Mouse (Mus musculus) hindbrain, embryonic 12.5 days (tissue): ENCODE measurements at regions not wholly inside any gene's neighbourhood (a gene's known extent, or its start where the extent isn't known, plus 50 kb on each side); places are given as distances from the start of the nearest gene placed in this dataset.

Source experiments
- ATAC-seq: fragments of 200-750 bp; cut with Nextera tagmentation; 2 replicates; pipeline ENCODE4 v1.8.0; 2017; ENCODE audit warnings: moderate TSS enrichment; ENCODE audit not compliant: low FRiP score
- H3K27ac ChIP-seq: fragments of 300-500 bp; sonication (generic); 2 replicates; pipeline ENCODE4 v1.5.1; 2016; ENCODE audit warnings: mild to moderate bottlenecking
- H3K27me3 ChIP-seq: fragments of 300-500 bp; sonication (generic); 2 replicates; pipeline ENCODE4 v1.6.1; 2016; ENCODE audit warnings: mild to moderate bottlenecking
- H3K36me3 ChIP-seq: fragments of 300-500 bp; sonication (generic); 2 replicates; pipeline ENCODE4 v1.6.1; 2016; ENCODE audit warnings: mild to moderate bottlenecking
- H3K4me1 ChIP-seq: fragments of 300-500 bp; sonication (generic); 2 replicates; pipeline ENCODE4 v1.6.1; 2016
- H3K4me2 ChIP-seq: fragments of 300-500 bp; sonication (generic); replicated peaks from 2 replicates; pipeline ENCODE4 v1.6.1; 2016; ENCODE audit warnings: mild to moderate bottlenecking
- H3K4me3 ChIP-seq: fragments of 300-500 bp; sonication (generic); 2 replicates; pipeline ENCODE4 v1.5.1; 2016; ENCODE audit warnings: mild to moderate bottlenecking
- H3K9ac ChIP-seq: fragments of 300-500 bp; sonication (generic); 2 replicates; pipeline ENCODE4 v1.6.1; 2016; ENCODE audit warnings: mild to moderate bottlenecking, moderate library complexity
- H3K9me3 ChIP-seq: fragments of 300-500 bp; sonication (generic); replicated peaks from 2 replicates; pipeline ENCODE4 v1.6.1; 2016; ENCODE audit warnings: mild to moderate bottlenecking
- WGBS: fragments of 180-500 bp; shearing (Covaris S2); methylation state at CpG from one replicate; pipeline ENCODE4 v1.1.7; 2016; 5-methylcytosine and 5-hydroxymethylcytosine counted together

GRCm38 (mm10) chr1:169283440-169283839, 247.8 kb downstream of the Nuf2 start:
- Histone ChIP-seq H3K36me3 (no peaks in the 10 kb centered on the region), H3K9ac (no peak overlapping the region), H3K27me3 (no peaks in the 10 kb centered on the region), H3K27ac (no peak overlapping the region), H3K4me2 (no peak overlapping the region), H3K4me3 (no peak overlapping the region), H3K9me3 (no peaks in the 10 kb centered on the region), H3K4me1 (no peaks in the 10 kb centered on the region)
- 90% methylated on average over 5 of the region's 5 CpGs for WGBS
- no peak for ATAC-seq

GRCm38 (mm10) chr1:169270750-169271149, 260.5 kb downstream of the Nuf2 start:
- H3K4me3 ChIP-seq: no peak overlapping the region
- H3K9ac ChIP-seq: no peak overlapping the region
- H3K4me2 ChIP-seq: no peak overlapping the region
- no peak overlapping the region for H3K27ac ChIP-seq
- no peaks in the 10 kb centered on the region for H3K9me3 ChIP-seq
- no peaks in the 10 kb centered on the region for H3K4me1 ChIP-seq
- WGBS: 70% methylated on average over 4 of the region's 4 CpGs
- no peak for ATAC-seq
- H3K27me3 ChIP-seq: no peaks in the 10 kb centered on the region
- H3K36me3 ChIP-seq: no peaks in the 10 kb centered on the region

- H3K36me3 ChIP-seq: no peaks in the 10 kb centered on the region
- no peak overlapping the region for H3K4me2 ChIP-seq
- H3K4me3 ChIP-seq: no peak overlapping the region
- H3K27me3 ChIP-seq: no peaks in the 10 kb centered on the region
- H3K9ac ChIP-seq: no peak overlapping the region
- H3K27ac ChIP-seq: no peak overlapping the region
- WGBS: 80% methylated on average over 5 of the region's 5 CpGs
- H3K4me1 ChIP-seq: no peaks in the 10 kb centered on the region
- no peak for ATAC-seq
- no peaks in the 10 kb centered on the region for H3K9me3 ChIP-seq
Measured at GRCm38 (mm10) chr1:169263984-169264660, 267.1 kb downstream of the Nuf2 start.

- WGBS: 39% methylated on average over 7 of the region's 7 CpGs
- H3K4me2 ChIP-seq: no peak overlapping the region
Measured at GRCm38 (mm10) chr1:169254250-169254937, 276.9 kb downstream of the Nuf2 start.

GRCm38 (mm10) chr1:169252189-169252588, 279.1 kb downstream of the Nuf2 start:
- peaks cover 8% of the 10 kb centered on the region for H3K4me1 ChIP-seq
- no peak overlapping the region for H3K27ac ChIP-seq
- WGBS: 90% methylated on average over 2 of the region's 2 CpGs
- no peak overlapping the region for H3K9ac ChIP-seq
- H3K4me2 ChIP-seq: no peak overlapping the region
- H3K27me3 ChIP-seq: no peaks in the 10 kb centered on the region
- no peaks in the 10 kb centered on the region for H3K9me3 ChIP-seq
- H3K36me3 ChIP-seq: no peaks in the 10 kb centered on the region
- no peak overlapping the region for H3K4me3 ChIP-seq
- ATAC-seq: no peak

More at GRCm38 (mm10) chr1:169254250-169254937, 276.9 kb downstream of the Nuf2 start:
- no peaks in the 10 kb centered on the region for H3K9me3 ChIP-seq
- ATAC-seq: no peak
- H3K27me3 ChIP-seq: no peaks in the 10 kb centered on the region
- no peak overlapping the region for H3K27ac ChIP-seq
- peaks cover 8% of the 10 kb centered on the region for H3K4me1 ChIP-seq
- no peak overlapping the region for H3K9ac ChIP-seq
- H3K36me3 ChIP-seq: no peaks in the 10 kb centered on the region
- H3K4me3 ChIP-seq: no peak overlapping the region

- no peak overlapping the region for H3K27ac ChIP-seq
- ATAC-seq: no peak
- H3K9me3 ChIP-seq: no peaks in the 10 kb centered on the region
- no peak overlapping the region for H3K4me3 ChIP-seq
- H3K27me3 ChIP-seq: no peaks in the 10 kb centered on the region
- no peaks in the 10 kb centered on the region; the same call in 1 of the 2 replicates for H3K4me1 ChIP-seq
- H3K4me2 ChIP-seq: no peak overlapping the region
- no peak overlapping the region for H3K9ac ChIP-seq
- H3K36me3 ChIP-seq: no peaks in the 10 kb centered on the region
- WGBS: 87% methylated on average over 7 of the region's 7 CpGs
Measured at GRCm38 (mm10) chr1:169249021-169249420, 282.2 kb downstream of the Nuf2 start.

- Histone ChIP-seq H3K36me3 (no peaks in the 10 kb centered on the region), H3K27ac (no peak overlapping the region), H3K4me3 (no peak overlapping the region), H3K27me3 (no peaks in the 10 kb centered on the region), H3K4me1 (peaks cover 7% of the 10 kb centered on the region; the same call in 1 of the 2 replicates), H3K9ac (no peak overlapping the region), H3K4me2 (no peak overlapping the region), H3K9me3 (no peaks in the 10 kb centered on the region)
- ATAC-seq: no peak
- WGBS: 60% methylated on average over 2 of the region's 2 CpGs
Measured at GRCm38 (mm10) chr1:169240377-169240776, 290.9 kb downstream of the Nuf2 start.

GRCm38 (mm10) chr1:169238671-169239090, 292.6 kb downstream of the Nuf2 start:
- no peak overlapping the region for H3K27ac ChIP-seq
- H3K36me3 ChIP-seq: no peaks in the 10 kb centered on the region
- no peak for ATAC-seq
- peak overlapping the region; percentile 15; the same call in 1 of the 2 replicates for H3K4me2 ChIP-seq
- H3K9me3 ChIP-seq: no peaks in the 10 kb centered on the region
- peaks cover 10% of the 10 kb centered on the region; the same call in 1 of the 2 replicates for H3K4me1 ChIP-seq
- no peak overlapping the region for H3K9ac ChIP-seq
- WGBS: 36% methylated on average over 16 of the region's 16 CpGs
- H3K4me3 ChIP-seq: no peak overlapping the region
- H3K27me3 ChIP-seq: no peaks in the 10 kb centered on the region

GRCm38 (mm10) chr1:169235276-169235681, 296.0 kb downstream of the Nuf2 start:
- no peaks in the 10 kb centered on the region for H3K27me3 ChIP-seq
- no peak overlapping the region for H3K9ac ChIP-seq
- H3K36me3 ChIP-seq: no peaks in the 10 kb centered on the region
- H3K9me3 ChIP-seq: no peaks in the 10 kb centered on the region
- ATAC-seq: 0 out of 2 replicates have a peak, but pooled peaks have one; percentile 43
- H3K4me3 ChIP-seq: no peak overlapping the region
- no peak overlapping the region for H3K4me2 ChIP-seq
- WGBS: 15% methylated on average over 2 of the region's 2 CpGs
- peaks cover 10% of the 10 kb centered on the region; the same call in 1 of the 2 replicates for H3K4me1 ChIP-seq
- no peak overlapping the region for H3K27ac ChIP-seq

- ATAC-seq: no peak
- H3K36me3 ChIP-seq: no peaks in the 10 kb centered on the region
- H3K9me3 ChIP-seq: no peaks in the 10 kb centered on the region
- H3K4me3 ChIP-seq: no peak overlapping the region
- peaks cover 4% of the 10 kb centered on the region; the same call in 1 of the 2 replicates for H3K4me1 ChIP-seq
- WGBS: 68% methylated on average over 3 of the region's 3 CpGs
- no peak overlapping the region for H3K9ac ChIP-seq
- H3K27ac ChIP-seq: no peak overlapping the region
- no peak overlapping the region for H3K4me2 ChIP-seq
- H3K27me3 ChIP-seq: no peaks in the 10 kb centered on the region
Measured at GRCm38 (mm10) chr1:169233368-169233767, 297.9 kb downstream of the Nuf2 start.

- Histone ChIP-seq H3K27ac (no peak overlapping the region), H3K9me3 (no peaks in the 10 kb centered on the region), H3K4me3 (no peak overlapping the region), H3K27me3 (no peaks in the 10 kb centered on the region), H3K9ac (no peak overlapping the region), H3K4me2 (no peak overlapping the region), H3K4me1 (peaks cover under 1% of the 10 kb centered on the region; the same call in 1 of the 2 replicates), H3K36me3 (no peaks in the 10 kb centered on the region)
- no peak for ATAC-seq
- WGBS: 67% methylated on average over 4 of the region's 4 CpGs
Measured at GRCm38 (mm10) chr1:169230097-169230496, 301.2 kb downstream of the Nuf2 start.

- no peak for ATAC-seq
- WGBS: 89% methylated on average over 2 of the region's 2 CpGs
- H3K4me3 ChIP-seq: no peak overlapping the region
Measured at GRCm38 (mm10) chr1:169224431-169224830, 306.8 kb downstream of the Nuf2 start.

More at GRCm38 (mm10) chr1:169224431-169224830, 306.8 kb downstream of the Nuf2 start:
- no peaks in the 10 kb centered on the region for H3K9me3 ChIP-seq
- no peaks in the 10 kb centered on the region for H3K27me3 ChIP-seq
- 0 out of 2 replicates have a peak, but pooled peaks cover 2% of the 10 kb centered on the region for H3K4me1 ChIP-seq
- no peak overlapping the region for H3K27ac ChIP-seq
- no peaks in the 10 kb centered on the region for H3K36me3 ChIP-seq
- H3K4me2 ChIP-seq: no peak overlapping the region
- no peak overlapping the region for H3K9ac ChIP-seq
